Mouse (Mus musculus) heart, embryonic 15.5 days (tissue): ENCODE data around the gene Zmiz1. TPM values are rescaled to one million over a fixed set of nuclear protein-coding genes. Genes with fewer than 3 reads are reported as not detected.

ENCODE experiments used
- ATAC-seq: fragments of 200-750 bp; cut with Nextera tagmentation; replicated peaks from 2 replicates; pipeline ENCODE4 v1.8.0; 2017; ENCODE audit warnings: low read depth, moderate TSS enrichment; ENCODE audit not compliant: insufficient number of reproducible peaks, insufficient read depth, low FRiP score
- H3K27ac ChIP-seq: fragments of 300-500 bp; sonication (generic); 2 replicates; pipeline ENCODE4 v1.5.1; 2015; ENCODE audit warnings: mild to moderate bottlenecking, inconsistent platforms
- H3K27me3 ChIP-seq: fragments of 300-500 bp; sonication (generic); 2 replicates; pipeline ENCODE4 v1.6.1; 2015; ENCODE audit warnings: inconsistent platforms
- H3K36me3 ChIP-seq: fragments of 300-500 bp; sonication (generic); 2 replicates; pipeline ENCODE4 v1.6.1; 2015; ENCODE audit warnings: mild to moderate bottlenecking, inconsistent platforms
- H3K4me1 ChIP-seq: fragments of 300-500 bp; sonication (generic); replicated peaks from 2 replicates; pipeline ENCODE4 v1.6.1; 2015; ENCODE audit warnings: inconsistent platforms
- H3K4me2 ChIP-seq: fragments of 300-500 bp; sonication (generic); 2 replicates; pipeline ENCODE4 v1.6.1; 2015; ENCODE audit warnings: inconsistent platforms, mild to moderate bottlenecking, moderate library complexity
- H3K4me3 ChIP-seq: fragments of 300-500 bp; sonication (generic); 2 replicates; pipeline ENCODE4 v1.5.1; 2015; ENCODE audit warnings: mild to moderate bottlenecking, inconsistent platforms
- H3K9ac ChIP-seq: fragments of 300-500 bp; sonication (generic); 2 replicates; pipeline ENCODE4 v1.6.1; 2015; ENCODE audit warnings: mild to moderate bottlenecking, inconsistent platforms
- H3K9me3 ChIP-seq: fragments of 300-500 bp; sonication (generic); replicated peaks from 2 replicates; pipeline ENCODE4 v1.6.1; 2016; ENCODE audit warnings: inconsistent platforms
- WGBS: fragments of 180-500 bp; shearing (Covaris S2); methylation state at CpG from one replicate; pipeline ENCODE4 v1.1.7; 2015; ENCODE audit warnings: mixed read lengths; 5-methylcytosine and 5-hydroxymethylcytosine counted together
- polyA plus RNA-seq: library from polyadenylated mRNA; unstranded; fragments of >200 nt; fragmentation: Nextera tagmentation; extraction: Ambion mirVana; gene quantifications from 2 replicates; pipeline ENCODE4 v1.2.1, GENCODE M21; 2015

Gene Zmiz1
- polyA plus RNA-seq, 1 experiment from 2014 or later = 22.1 TPM

DNA sequence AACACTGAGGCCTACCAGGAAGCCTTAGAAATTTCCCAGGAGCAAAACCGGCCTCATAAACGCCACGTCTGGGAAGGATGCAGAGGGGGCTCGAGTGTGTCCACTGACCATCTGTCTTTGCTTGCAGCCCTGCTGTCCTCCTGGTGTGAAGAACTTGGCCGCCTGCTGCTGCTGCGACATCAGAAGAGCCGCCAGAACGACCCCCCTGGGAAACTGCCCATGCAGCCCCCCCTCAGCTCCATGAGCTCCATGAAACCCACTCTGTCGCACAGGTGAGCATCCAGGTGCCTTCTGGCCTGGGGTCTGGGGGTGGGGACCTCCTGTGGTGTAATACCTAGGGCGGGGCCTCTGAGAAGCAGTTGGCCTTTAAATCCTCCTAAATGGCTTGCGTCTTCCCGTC is 176.8 kb downstream of the Zmiz1 start:
- Histone ChIP-seq H3K9me3 (no peaks in the 10 kb centered on the region), H3K36me3 (peaks cover 19% of the 10 kb centered on the region), H3K9ac (no peak overlapping the region), H3K27me3 (no peaks in the 10 kb centered on the region), H3K27ac (peak overlapping the region; percentile 67), H3K4me3 (no peak overlapping the region), H3K4me2 (no peak overlapping the region), H3K4me1 (peaks cover 91% of the 10 kb centered on the region)
- no peak for ATAC-seq
- 74% methylated on average over 12 of the region's 12 CpGs for WGBS

DNA sequence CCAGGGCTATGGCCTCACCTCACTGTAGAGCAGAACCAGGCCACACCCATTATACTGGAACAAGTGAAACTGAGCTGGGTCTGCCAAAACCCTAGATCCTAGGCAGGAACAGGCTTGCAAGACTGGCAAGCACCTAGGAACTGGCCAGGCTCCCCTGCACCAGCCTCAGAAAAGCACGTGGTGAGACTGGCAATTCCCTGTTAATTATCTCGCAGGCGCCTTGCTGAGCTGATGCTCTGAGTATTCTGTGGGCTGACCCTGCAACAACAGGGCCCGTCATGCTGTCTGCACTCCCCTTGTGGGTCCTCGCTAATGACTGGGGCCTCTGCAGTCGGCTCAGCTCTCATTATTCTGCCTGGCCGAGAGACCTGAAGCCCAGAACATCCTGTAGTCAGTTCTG is 177.3 kb downstream of the Zmiz1 start:
- no peak overlapping the region for H3K4me3 ChIP-seq
- no peak for ATAC-seq
- H3K27ac ChIP-seq = peak overlapping the region; percentile 67
- H3K36me3 ChIP-seq = peaks cover 19% of the 10 kb centered on the region
- H3K9ac ChIP-seq = no peak overlapping the region
- no peaks in the 10 kb centered on the region for H3K9me3 ChIP-seq
- 32% methylated on average over 7 of the region's 7 CpGs for WGBS
- H3K27me3 ChIP-seq = no peaks in the 10 kb centered on the region
- H3K4me1 ChIP-seq = peaks cover 91% of the 10 kb centered on the region
- no peak overlapping the region for H3K4me2 ChIP-seq

DNA sequence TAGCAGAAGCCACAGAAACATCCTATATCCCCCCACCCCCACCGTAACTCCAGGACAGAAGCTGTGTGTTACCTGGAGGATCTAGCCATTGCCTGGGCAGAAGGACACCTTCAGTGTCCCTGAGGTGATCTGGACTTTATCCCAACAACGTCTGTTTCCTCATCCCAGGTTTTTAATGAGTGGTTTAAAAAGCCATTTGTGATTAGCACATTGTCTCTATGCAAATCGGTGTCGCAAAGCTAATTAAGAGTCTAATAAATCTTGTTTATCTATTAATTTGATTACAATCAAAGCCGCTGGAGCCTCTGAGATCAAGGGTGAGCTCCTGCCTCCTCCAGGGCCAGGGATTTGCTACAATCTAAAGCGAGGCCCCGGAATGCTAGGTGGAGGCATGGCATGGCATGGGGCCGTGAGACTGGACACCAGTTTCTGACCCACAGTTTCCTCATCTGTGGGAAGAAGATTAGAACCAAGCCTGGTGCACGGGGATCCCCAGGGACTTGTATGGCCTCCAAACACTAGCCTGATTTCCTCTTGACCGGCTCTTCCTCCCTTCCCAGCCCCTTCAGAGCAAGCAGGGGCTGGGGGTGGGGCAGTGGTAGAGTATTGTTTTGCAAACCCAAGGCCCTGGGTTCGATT is 180.3 kb downstream of the Zmiz1 start:
- H3K4me1 ChIP-seq = peaks cover 75% of the 10 kb centered on the region
- H3K36me3 ChIP-seq = peaks cover 31% of the 10 kb centered on the region
- H3K9ac ChIP-seq = no peak overlapping the region

DNA sequence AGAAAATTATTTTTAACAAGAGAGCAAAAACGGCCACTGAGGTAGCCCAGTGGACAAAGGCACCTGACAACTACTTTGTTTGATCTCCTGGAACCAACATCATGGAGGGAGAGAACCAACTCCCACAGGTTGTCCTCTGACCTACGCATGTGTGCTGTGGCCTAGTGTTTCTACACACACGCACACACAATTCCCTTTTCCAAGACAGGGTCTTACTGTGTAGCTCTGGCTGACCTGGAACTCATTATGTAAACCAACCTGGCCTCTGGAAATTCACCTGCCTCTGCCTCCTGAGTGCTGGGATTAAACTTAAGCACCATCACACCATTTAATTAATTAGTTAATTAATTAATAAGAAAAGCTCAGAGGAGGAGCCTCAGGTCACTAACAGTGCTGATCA is 181.0 kb downstream of the Zmiz1 start:
- peak overlapping the region; percentile 85 for H3K27ac ChIP-seq
- ATAC-seq = no peak
- H3K4me2 ChIP-seq = no peak overlapping the region
- H3K36me3 ChIP-seq = peaks cover 36% of the 10 kb centered on the region
- peaks cover 68% of the 10 kb centered on the region for H3K4me1 ChIP-seq
- 70% methylated on average over 3 of the region's 3 CpGs for WGBS
- no peaks in the 10 kb centered on the region for H3K27me3 ChIP-seq
- no peak overlapping the region for H3K9ac ChIP-seq
- no peaks in the 10 kb centered on the region for H3K9me3 ChIP-seq
- no peak overlapping the region for H3K4me3 ChIP-seq

More for the DNA sequence above, 180.3 kb downstream of the Zmiz1 start:
- no peaks in the 10 kb centered on the region for H3K9me3 ChIP-seq
- H3K27me3 ChIP-seq = no peaks in the 10 kb centered on the region
- WGBS = 67% methylated on average over 11 of the region's 11 CpGs
- H3K27ac ChIP-seq = peak overlapping the region; percentile 85
- no peak overlapping the region for H3K4me2 ChIP-seq
- no peak overlapping the region for H3K4me3 ChIP-seq
- no peak for ATAC-seq

DNA sequence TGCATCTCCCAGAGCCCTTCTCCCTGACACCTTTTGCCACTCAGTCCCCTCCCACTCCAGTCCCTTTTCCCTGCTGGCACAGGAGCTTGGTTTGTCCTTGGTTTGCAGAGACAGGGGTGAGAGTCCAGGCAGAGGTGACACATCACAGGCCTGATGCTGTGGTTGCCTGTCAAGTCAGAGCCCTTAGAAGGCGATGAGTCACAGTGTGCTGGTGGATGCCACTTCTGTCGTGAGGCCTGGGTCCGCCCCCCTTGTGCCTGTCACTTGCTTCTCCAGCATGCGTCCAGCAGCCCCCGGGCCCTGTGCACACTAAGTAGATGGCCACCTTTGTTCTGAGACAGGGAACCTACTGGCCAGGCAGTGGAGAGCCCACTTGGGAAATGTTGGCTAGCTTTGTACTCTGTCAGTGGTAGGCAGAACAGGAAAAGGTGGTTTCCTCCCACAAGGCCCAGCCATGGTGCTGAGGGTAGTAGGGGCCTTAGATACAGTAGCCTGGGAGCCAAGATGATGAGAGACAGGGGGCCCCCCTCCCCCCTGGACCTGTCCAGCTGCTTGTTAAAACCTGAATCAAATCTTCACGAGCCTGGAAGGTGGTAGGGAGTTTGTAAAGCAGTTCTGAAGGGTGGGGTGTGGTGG is 181.6 kb downstream of the Zmiz1 start:
- Histone ChIP-seq H3K27me3 (no peaks in the 10 kb centered on the region), H3K4me2 (0 out of 2 replicates have a peak overlapping the region, but pooled peaks have one; percentile 0), H3K27ac (peak overlapping the region; percentile 85), H3K4me3 (no peak overlapping the region), H3K9ac (no peak overlapping the region), H3K4me1 (peaks cover 67% of the 10 kb centered on the region), H3K9me3 (no peaks in the 10 kb centered on the region), H3K36me3 (peaks cover 41% of the 10 kb centered on the region)
- 22% methylated on average over 6 of the region's 6 CpGs for WGBS
- ATAC-seq = peak; percentile 77

DNA sequence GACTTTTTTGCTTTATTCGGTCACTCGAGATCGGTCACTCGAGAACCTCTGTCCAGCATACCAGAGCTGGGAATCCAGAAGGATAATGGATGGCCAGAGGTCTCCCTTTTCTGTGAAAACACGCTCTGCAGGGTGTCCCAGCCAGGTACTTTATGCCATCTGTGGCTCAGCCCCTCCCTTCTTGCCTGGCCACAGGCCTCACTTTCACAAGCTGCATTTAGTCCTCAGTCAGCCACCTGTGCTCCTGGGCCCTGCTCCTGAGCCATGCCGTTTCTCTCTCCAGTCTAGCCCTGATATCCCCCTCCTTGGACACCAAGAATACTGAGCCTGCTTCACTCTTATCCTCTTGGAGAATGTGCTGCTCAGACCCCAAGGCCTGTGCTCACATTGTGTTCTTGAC is 182.1 kb downstream of the Zmiz1 start:
- Histone ChIP-seq H3K4me1 (peaks cover 67% of the 10 kb centered on the region), H3K4me2 (no peak overlapping the region), H3K9me3 (no peaks in the 10 kb centered on the region), H3K9ac (no peak overlapping the region), H3K36me3 (peaks cover 41% of the 10 kb centered on the region), H3K27ac (peak overlapping the region; percentile 85), H3K27me3 (no peaks in the 10 kb centered on the region), H3K4me3 (no peak overlapping the region)
- 73% methylated on average over 6 of the region's 6 CpGs for WGBS
- ATAC-seq = no peak

DNA sequence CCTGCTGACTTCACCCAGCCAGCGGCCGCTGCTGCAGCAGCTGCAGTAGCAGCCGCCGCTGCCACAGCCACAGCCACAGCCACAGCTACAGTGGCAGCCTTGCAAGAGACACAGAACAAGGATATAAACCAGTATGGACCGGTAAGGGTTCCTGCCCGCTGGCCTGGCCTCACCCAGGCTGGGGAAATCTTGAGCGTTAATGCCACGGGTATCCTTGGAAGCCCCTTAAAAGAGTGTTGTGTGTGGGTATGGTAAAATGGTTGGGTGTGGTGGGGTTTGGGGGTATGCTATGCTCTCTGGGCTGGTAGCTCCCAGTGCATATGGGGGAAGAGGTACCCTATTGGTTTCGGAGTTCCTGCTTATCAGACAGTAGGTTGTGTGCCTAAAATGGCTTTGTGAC is 186.7 kb downstream of the Zmiz1 start:
- Histone ChIP-seq H3K36me3 (peaks cover 68% of the 10 kb centered on the region), H3K27me3 (no peaks in the 10 kb centered on the region), H3K9me3 (no peaks in the 10 kb centered on the region), H3K4me3 (no peak overlapping the region), H3K27ac (peak overlapping the region; percentile 55), H3K4me1 (peaks cover 31% of the 10 kb centered on the region), H3K9ac (no peak overlapping the region), H3K4me2 (no peak overlapping the region)
- 83% methylated on average over 9 of the region's 9 CpGs for WGBS
- ATAC-seq = no peak

DNA sequence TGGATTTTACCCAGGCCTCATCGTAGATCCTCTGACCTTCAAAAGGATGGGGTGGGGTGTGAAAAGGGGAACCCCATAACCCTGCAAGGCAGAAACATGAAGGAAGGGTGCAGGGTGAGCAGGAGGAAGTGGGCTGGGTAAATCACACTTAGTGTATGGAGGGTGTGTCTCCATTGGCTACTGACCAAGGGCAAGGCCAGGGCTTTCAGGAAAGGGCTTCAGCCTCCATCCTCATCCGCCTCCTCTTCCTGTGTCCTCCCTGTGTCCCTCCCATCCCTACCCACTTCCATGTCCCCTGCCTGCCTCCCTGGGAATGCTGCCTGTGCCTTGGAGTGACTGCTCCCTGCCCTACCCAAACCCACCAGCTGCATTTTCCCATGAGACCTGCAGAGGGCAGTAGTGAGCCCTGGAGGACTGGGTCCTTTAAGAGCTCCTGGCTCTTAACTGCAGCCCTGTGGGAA is 187.2 kb downstream of the Zmiz1 start:
- H3K27ac ChIP-seq = peak overlapping the region; percentile 55; the same call in 1 of the 2 replicates
- ATAC-seq = peak; percentile 39; the same call in 1 of the 2 replicates

DNA sequence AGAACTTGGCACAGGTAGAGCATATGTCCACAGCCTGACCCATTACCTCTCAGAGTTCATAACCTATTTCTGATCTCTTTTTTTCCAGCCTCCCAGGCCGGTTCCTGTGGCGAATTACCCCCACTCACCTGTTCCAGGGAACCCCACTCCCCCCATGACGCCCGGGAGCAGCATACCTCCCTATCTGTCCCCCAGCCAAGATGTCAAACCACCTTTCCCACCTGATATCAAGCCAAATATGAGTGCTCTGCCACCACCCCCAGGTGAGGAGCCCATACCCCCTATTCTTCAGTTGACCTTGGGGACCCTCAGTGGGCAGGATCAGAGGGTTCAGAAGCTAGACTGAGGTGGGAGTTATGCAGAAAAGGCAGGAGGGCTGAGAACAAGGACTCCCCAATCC is 192.1 kb downstream of the Zmiz1 start:
- no peak for ATAC-seq
- 91% methylated on average over 4 of the region's 4 CpGs for WGBS
- H3K4me3 ChIP-seq = no peak overlapping the region

More for the DNA sequence above, 187.2 kb downstream of the Zmiz1 start:
- 55% methylated on average over 2 of the region's 2 CpGs for whole genome bisulfite sequencing
- Histone ChIP-seq H3K27me3 (no peaks in the 10 kb centered on the region), H3K9ac (no peak overlapping the region), H3K4me3 (no peak overlapping the region), H3K4me2 (no peak overlapping the region), H3K9me3 (no peaks in the 10 kb centered on the region), H3K36me3 (peaks cover 72% of the 10 kb centered on the region), H3K4me1 (peaks cover 26% of the 10 kb centered on the region)

DNA sequence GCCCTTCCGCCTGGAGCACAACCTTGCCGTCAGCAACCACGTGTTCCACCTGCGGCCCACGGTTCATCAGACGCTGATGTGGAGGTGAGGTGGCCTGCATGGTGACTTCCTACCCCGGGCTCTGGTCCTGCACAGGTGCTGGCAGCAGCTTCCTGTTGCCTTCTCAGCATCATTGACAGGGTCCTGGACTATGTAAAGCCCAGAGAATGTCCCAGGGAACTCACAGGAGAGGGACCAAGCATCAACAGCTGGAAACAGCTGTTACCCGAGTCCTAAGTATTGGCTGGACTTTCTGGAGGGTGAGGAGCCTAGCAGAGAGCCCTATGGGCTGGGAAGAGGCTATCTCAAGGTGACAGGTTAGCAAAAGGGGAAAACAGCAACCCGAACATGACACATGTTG is 192.9 kb downstream of the Zmiz1 start:
- H3K9ac ChIP-seq = no peak overlapping the region
- H3K36me3 ChIP-seq = peaks cover 99% of the 10 kb centered on the region
- H3K9me3 ChIP-seq = no peaks in the 10 kb centered on the region
- ATAC-seq = no peak
- H3K27ac ChIP-seq = no peak overlapping the region
- no peak overlapping the region for H3K4me3 ChIP-seq
- H3K27me3 ChIP-seq = no peaks in the 10 kb centered on the region
- H3K4me1 ChIP-seq = no peaks in the 10 kb centered on the region
- WGBS = 83% methylated on average over 9 of the region's 9 CpGs
- no peak overlapping the region for H3K4me2 ChIP-seq

More for the DNA sequence above, 192.1 kb downstream of the Zmiz1 start:
- Histone ChIP-seq H3K27me3 (no peaks in the 10 kb centered on the region), H3K9ac (no peak overlapping the region), H3K4me1 (peaks cover 7% of the 10 kb centered on the region), H3K9me3 (no peaks in the 10 kb centered on the region), H3K4me2 (no peak overlapping the region), H3K36me3 (peaks cover 96% of the 10 kb centered on the region), H3K27ac (no peak overlapping the region)

DNA sequence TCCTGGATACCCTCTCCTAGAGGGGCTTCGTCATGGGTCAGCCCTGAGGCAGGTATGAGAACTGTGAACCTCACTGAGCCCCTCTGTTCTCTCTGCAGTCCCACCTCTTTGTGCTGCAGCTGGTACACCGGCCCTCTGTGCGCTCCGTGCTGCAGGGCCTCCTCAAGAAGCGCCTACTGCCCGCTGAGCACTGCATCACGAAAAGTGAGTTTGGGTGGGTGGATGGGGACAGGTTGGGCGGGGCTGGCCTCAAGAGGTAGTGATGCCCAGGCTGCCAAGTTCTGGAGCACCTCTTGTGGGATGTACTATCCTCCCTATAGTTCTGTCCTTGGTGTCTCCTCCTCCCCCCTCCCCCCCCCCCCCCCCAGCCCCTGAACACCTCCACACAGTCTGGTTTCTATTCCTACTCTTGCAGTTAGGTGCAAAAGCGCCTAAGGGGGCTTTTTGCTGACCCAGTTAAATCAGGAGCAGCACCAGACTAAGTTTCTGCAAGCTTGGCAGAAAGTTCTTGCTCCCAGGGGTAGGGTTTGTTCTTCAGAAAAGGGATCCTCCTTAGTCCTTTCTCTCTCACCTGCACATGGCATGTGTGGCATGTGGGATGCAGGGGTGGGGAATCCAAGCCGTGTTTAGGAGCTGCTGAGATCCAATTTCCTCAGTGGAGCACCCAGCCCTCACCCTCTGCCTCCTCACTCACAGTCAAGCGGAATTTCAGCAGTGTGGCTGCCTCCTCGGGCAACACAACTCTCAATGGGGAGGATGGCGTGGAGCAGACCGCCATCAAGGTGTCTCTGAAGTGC is 195.6 kb downstream of the Zmiz1 start:
- no peak overlapping the region for H3K4me2 ChIP-seq
- no peak overlapping the region for H3K9ac ChIP-seq
- H3K27ac ChIP-seq = no peak overlapping the region
- WGBS = 87% methylated on average over 14 of the region's 14 CpGs
- no peaks in the 10 kb centered on the region for H3K4me1 ChIP-seq
- no peak for ATAC-seq
- H3K27me3 ChIP-seq = no peaks in the 10 kb centered on the region
- H3K4me3 ChIP-seq = no peak overlapping the region
- peaks cover 96% of the 10 kb centered on the region for H3K36me3 ChIP-seq
- H3K9me3 ChIP-seq = no peaks in the 10 kb centered on the region
